Mouse (Mus musculus): Measurements from ENCODE around the gene Ikzf4.

DNA sequence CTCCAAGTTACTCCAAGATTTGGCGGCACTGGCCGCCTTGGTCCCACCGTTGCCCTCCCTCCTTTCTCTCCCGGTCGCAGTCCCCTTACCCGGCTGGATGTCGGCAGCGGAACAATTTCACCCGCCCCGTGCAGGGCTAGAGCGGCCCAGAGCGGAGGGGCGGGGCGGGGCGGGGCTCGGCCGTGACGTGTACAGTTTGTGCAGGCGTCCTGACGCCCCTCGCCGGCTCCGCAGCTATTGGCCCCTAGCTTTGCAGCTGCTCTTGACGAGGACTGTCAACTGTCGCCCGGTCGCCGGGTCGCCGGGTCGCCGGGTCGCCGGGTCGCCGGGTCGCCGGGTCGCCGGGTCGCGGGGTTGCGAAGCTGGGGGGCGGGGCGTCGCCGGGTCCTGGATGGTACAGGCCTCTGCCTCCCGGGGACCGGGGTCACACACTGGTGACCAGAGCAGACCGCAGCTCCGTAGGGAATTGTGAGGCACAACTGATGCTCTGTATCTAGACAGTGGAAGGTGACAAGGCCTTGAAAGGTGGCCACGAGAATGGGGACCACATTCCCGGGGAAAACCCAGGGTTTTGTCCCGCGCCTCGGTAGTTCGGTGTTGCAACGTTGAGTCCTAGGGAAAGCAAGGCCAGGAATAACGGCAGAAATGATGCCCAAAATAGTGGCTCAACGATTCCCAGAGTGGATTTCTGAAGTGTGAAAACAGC, 28.1 kb upstream of the Ikzf4 start, which contains the start of gene Suox:
- no peak for TF ChIP-seq CTCF (IDR thresholded peaks at IDR 0.05; ENCODE audit: low read depth, low read length)
- no peak for TF ChIP-seq POLR2A (IDR thresholded peaks at IDR 0.05; ENCODE audit: borderline replicate concordance, low read depth, low read length)
